ENCODE assay signal across 8 mouse cellular contexts in genomic region chr3:159494709-159495108, GRCm38 (mm10). TPM values are rescaled to one million over a fixed set of nuclear protein-coding genes. Genes with fewer than 3 reads are reported as not detected.
DNase-seq lines count a peak whose midpoint lies in the region; ATAC-seq and TF ChIP-seq lines count a peak whose summit lies in the region.
"Not testable (repeated sequence)": the region's sequence is repeated elsewhere in the genome, so short reads cannot be mapped to it uniquely, and the experiment has no call there.
"Had no signal": no experiment of that assay in that cellular context is flagged by ENCODE, and none has a peak within 500 bp of the region (broad histone marks: within the 10 kb centered on the region; RNA-seq: fewer than 3 reads in every experiment).

No protein-coding gene starts in this region.

- DNase-seq in forebrain, embryonic 14.5 days (ENCODE audit: low spot score); heart, postnatal 0 days (ENCODE audit: low spot score): not testable (repeated sequence)

- not testable (repeated sequence) for H3K4me1 ChIP-seq in cortical plate, adult 2 months (ENCODE audit: control insufficient read depth, insufficient read depth, low read length); forebrain, embryonic 14.5 days (ENCODE audit: control insufficient read depth, insufficient read depth, low read length); heart, postnatal 0 days (ENCODE audit: control insufficient read depth, insufficient read depth); intestine, postnatal 0 days (replicated peaks; ENCODE audit: control insufficient read depth, insufficient read depth, low read length); limb, embryonic 15.5 days; neural tube, embryonic 13.5 days (replicated peaks)

- H3K4me2 ChIP-seq in forebrain, embryonic 14.5 days (ENCODE audit: low read length): peak overlapping the region; percentile 52
- peak overlapping the region; percentile 82 for H3K4me2 ChIP-seq in heart, postnatal 0 days (ENCODE audit: low read depth, low read length)
- peak overlapping the region; percentile 81 for H3K4me2 ChIP-seq in intestine, postnatal 0 days (replicated peaks; ENCODE audit: low read depth)
- peak overlapping the region; percentile 61 for H3K4me2 ChIP-seq in limb, embryonic 15.5 days
- H3K4me2 ChIP-seq in neural tube, embryonic 13.5 days: peak overlapping the region; percentile 65

- peak overlapping the region; percentile 66 for H3K9ac ChIP-seq in forebrain, embryonic 14.5 days (ENCODE audit: low read length)
- peak overlapping the region; percentile 70 for H3K9ac ChIP-seq in heart, postnatal 0 days (replicated peaks; ENCODE audit: low read depth, low read length)
- H3K9ac ChIP-seq in intestine, postnatal 0 days (ENCODE audit: low read depth, low read length): not testable (repeated sequence)
- peak overlapping the region; percentile 52; the same call in 1 of the 2 replicates for H3K9ac ChIP-seq in limb, embryonic 15.5 days
- peak overlapping the region; percentile 74 for H3K9ac ChIP-seq in neural tube, embryonic 13.5 days

- peaks cover 12% of the 10 kb centered on the region; the same call in 1 of the 2 replicates for H3K79me2 ChIP-seq in macrophage (ENCODE audit: inconsistent target)

- not testable (repeated sequence) for TF ChIP-seq CTCF in cortical plate, adult 2 months (IDR thresholded peaks at IDR 0.05; ENCODE audit: extremely low read depth, insufficient read depth, low read length); heart, postnatal 0 days (IDR thresholded peaks at IDR 0.05; ENCODE audit: low read depth); intestine, postnatal 0 days (IDR thresholded peaks at IDR 0.05; ENCODE audit: low read depth)

- peak overlapping the region; percentile 46 for H3K4me3 ChIP-seq in cortical plate, adult 2 months (ENCODE audit: insufficient read depth, low read length)
- peak overlapping the region; percentile 40 for H3K4me3 ChIP-seq in forebrain, embryonic 14.5 days (ENCODE audit: low read depth, low read length)
- peak overlapping the region; percentile 68 for H3K4me3 ChIP-seq in heart, postnatal 0 days (ENCODE audit: low read depth, low read length)
- peak overlapping the region; percentile 57 for H3K4me3 ChIP-seq in intestine, postnatal 0 days (ENCODE audit: low read depth, low read length)
- H3K4me3 ChIP-seq in limb, embryonic 15.5 days: peak overlapping the region; percentile 48
- H3K4me3 ChIP-seq in macrophage (ENCODE audit: inconsistent target): peak overlapping the region; percentile 67
- peak overlapping the region; percentile 48 for H3K4me3 ChIP-seq in neural tube, embryonic 13.5 days

- TF ChIP-seq POLR2A in cortical plate, adult 2 months (IDR thresholded peaks at IDR 0.05; ENCODE audit: extremely low read depth, insufficient read depth, low read length): not testable (repeated sequence)

- not testable (repeated sequence) for TF ChIP-seq EP300 in heart, postnatal 0 days (IDR thresholded peaks at IDR 0.05; ENCODE audit: low read depth)

- H3K9me3 ChIP-seq in forebrain, embryonic 14.5 days (replicated peaks; ENCODE audit: control insufficient read depth, low read length); heart, postnatal 0 days (replicated peaks; ENCODE audit: control insufficient read depth, low read length); intestine, postnatal 0 days (ENCODE audit: control insufficient read depth); limb, embryonic 15.5 days; neural tube, embryonic 13.5 days: not testable (repeated sequence)

- peak; percentile 45 for ATAC-seq in forebrain, embryonic 14.5 days
- not testable (repeated sequence) for ATAC-seq in heart, postnatal 0 days (ENCODE audit: insufficient read depth, low read depth); intestine, postnatal 0 days; limb, embryonic 15.5 days (ENCODE audit: insufficient number of reproducible peaks, low FRiP score, low TSS enrichment, low read depth)
- ATAC-seq in neural tube, embryonic 13.5 days (ENCODE audit: low read depth): peak; percentile 58; the same call in 1 of the 2 replicates

- H3K27ac ChIP-seq in cortical plate, adult 2 months (ENCODE audit: insufficient read depth, low read length); forebrain, embryonic 14.5 days (ENCODE audit: low read depth, low read length); heart, postnatal 0 days (ENCODE audit: low read depth); intestine, postnatal 0 days (ENCODE audit: low read depth, low read length); limb, embryonic 15.5 days; neural tube, embryonic 13.5 days (replicated peaks): not testable (repeated sequence)
- H3K27ac ChIP-seq in macrophage: peak overlapping the region; percentile 35

- not testable (repeated sequence) for H3K27me3 ChIP-seq in forebrain, embryonic 14.5 days (replicated peaks; ENCODE audit: control insufficient read depth, insufficient read depth, low read length); heart, postnatal 0 days (ENCODE audit: control insufficient read depth, insufficient read depth, low read length); intestine, postnatal 0 days (replicated peaks; ENCODE audit: control insufficient read depth, insufficient read depth, low read length); limb, embryonic 15.5 days; neural tube, embryonic 13.5 days

- not testable (repeated sequence) for H3K36me3 ChIP-seq in forebrain, embryonic 14.5 days (ENCODE audit: control insufficient read depth, insufficient read depth, low read length); heart, postnatal 0 days (replicated peaks; ENCODE audit: control insufficient read depth, insufficient read depth, low read length); intestine, postnatal 0 days (ENCODE audit: control insufficient read depth, insufficient read depth); limb, embryonic 15.5 days; macrophage (ENCODE audit: inconsistent target); neural tube, embryonic 13.5 days

RNA-seq across cellular contexts. Expression of gene Depdc1a, which starts 0.5 kb away (rescaled TPM):
- 0.06 and 0.08 TPM in 2 replicates for polyA plus RNA-seq in cortical plate, adult 2 months (2012; rRNA removed)
- polyA plus RNA-seq in forebrain, embryonic 14.5 days (2014; fragmentation: Nextera tagmentation; extraction: Ambion mirVana): 14.3 and 14.6 TPM in 2 replicates
- total RNA-seq in heart, postnatal 0 days (2014; rRNA removed; ENCODE audit: low replicate concordance): 11.2 and 23.2 TPM in 2 replicates
- 10.5 and 11.7 TPM in 2 replicates for polyA plus RNA-seq in heart, postnatal 0 days (2015; fragmentation: Nextera tagmentation; extraction: Ambion mirVana)
- 6.0 and 7.1 TPM in 2 replicates for polyA plus RNA-seq in intestine, postnatal 0 days (2015; fragmentation: Nextera tagmentation; extraction: Ambion mirVana)
- 31.4 and 31.5 TPM in 2 replicates for polyA plus RNA-seq in limb, embryonic 15.5 days (2015; fragmentation: Nextera tagmentation; extraction: Ambion mirVana)
- 1 to 10 TPM in 7 of 26 experiments, under 1 TPM in 10, not detected in 9; 0.21 to 3.7 (median 0.79) TPM for total RNA-seq in macrophage (2018; cell fraction: chromatin; rRNA removed)
- under 1 TPM; 0.03 to 0.90 (median 0.25) TPM for total RNA-seq in macrophage (2018; cell fraction: cytosol; rRNA removed)
- 1 to 10 TPM in 4 of 26 experiments, under 1 TPM in 13, not detected in 9; 0.17 to 3.2 (median 0.42) TPM for total RNA-seq in macrophage (2018; cell fraction: nucleus; rRNA removed)
- 0.11 to 1.3 TPM (median 1.3 TPM) in 3 replicates for polyA plus RNA-seq in macrophage (2018)
- 5.7 and 9.1 TPM in 2 replicates for polyA plus RNA-seq in neural tube, embryonic 13.5 days (2015; fragmentation: Nextera tagmentation; extraction: Ambion mirVana)
- total RNA-seq: layer of hippocampus, adult 18-20 months had no signal
